Mouse (Mus musculus) kidney, adult 2 months (tissue): Measurements from ENCODE around the gene Mpg.

Experiments
- CTCF ChIP-seq: fragments of 200-500 bp; conservative IDR thresholded peaks from 2 replicates; pipeline ENCODE4 v1.5.1; 2011; ENCODE audit warnings: low read depth, mild to moderate bottlenecking, control low read depth, low read length, moderate library complexity, mixed read lengths; ENCODE audit not compliant: insufficient read depth, insufficient read length
- POLR2A ChIP-seq: fragments of 200-500 bp; IDR thresholded peaks from one replicate; pipeline ENCODE4 v1.6.1; 2011; ENCODE audit warnings: low read depth, low read length, control low read depth

GRCm38 (mm10) chr11:32262674-32263415 is 36.5 kb downstream of the Mpg start:
- no peak for TF ChIP-seq POLR2A
- TF ChIP-seq CTCF = no peak
